Mouse (Mus musculus) gastrocnemius, postnatal 10 days (tissue): ENCODE results near the gene Zfp990. TPM values are rescaled to one million over a fixed set of nuclear protein-coding genes. Genes with fewer than 3 reads are reported as not detected.

Source experiments
- total RNA-seq, 2 experiments: library from RNA; stranded (reverse); gene quantifications; 2 replicates each; pipeline ENCODE4 v1.2.3; 2021

The Zfp990 gene
- total RNA-seq, 2 experiments from 2014 or later = 0.31 to 0.59 TPM

Other genes starting within 250 kb of the Zfp990 start
- under 1 TPM; 0.23 to 0.47 TPM for gene Tnfrsf8, start 195.6 kb upstream of the Zfp990 start, total RNA-seq
- gene Gm13212, start 74.4 kb downstream of the Zfp990 start, total RNA-seq = 1 to 10 TPM; 1.0 to 1.2 TPM
- gene Zfp980, start 159.9 kb downstream of the Zfp990 start, total RNA-seq = under 1 TPM; 0.11 to 0.14 TPM